Mouse (Mus musculus) olfactory bulb, adult 2 months (tissue): ENCODE results near the gene Stard9. TPM values are rescaled to one million over a fixed set of nuclear protein-coding genes. Genes with fewer than 3 reads are reported as not detected.
A peak's percentile ranks its signal among the peaks of the same experiment; 100 is the strongest.

Experiments
- H3K27ac ChIP-seq: fragments of 200-500 bp; 2 replicates; pipeline ENCODE4 v1.5.1; 2012; ENCODE audit warnings: low read depth, low read length; ENCODE audit not compliant: insufficient read depth
- H3K4me1 ChIP-seq: fragments of 200-500 bp; 2 replicates; pipeline ENCODE4 v1.6.1; 2012; ENCODE audit warnings: low read length; ENCODE audit not compliant: control insufficient read depth, insufficient read depth
- H3K4me3 ChIP-seq: fragments of 200-500 bp; 2 replicates; pipeline ENCODE4 v1.5.1; 2012; ENCODE audit warnings: mild to moderate bottlenecking, low read depth, low read length, moderate library complexity; ENCODE audit not compliant: insufficient read depth
- CTCF ChIP-seq: fragments of 200-500 bp; IDR thresholded peaks from 2 replicates; pipeline ENCODE4 v1.5.1; 2012; ENCODE audit warnings: low read depth, mild to moderate bottlenecking, low read length, moderate library complexity; ENCODE audit not compliant: insufficient read depth
- POLR2A ChIP-seq: fragments of 200-500 bp; IDR thresholded peaks from 2 replicates; pipeline ENCODE4 v1.6.1; 2012; ENCODE audit warnings: mild to moderate bottlenecking, low read depth, low read length, moderate library complexity; ENCODE audit not compliant: insufficient read depth
- WGBS: fragments of 180-500 bp; shearing (Covaris S2); methylation state at CpG from one replicate; pipeline ENCODE4 v1.1.7; 2018; 5-methylcytosine and 5-hydroxymethylcytosine counted together
- polyA plus RNA-seq: library from polyadenylated mRNA; stranded (reverse); fragments of >200 nt; gene quantifications from 2 replicates; pipeline ENCODE4 v1.2.4, GENCODE M21; 2012; ENCODE audit warnings: low replicate concordance; ENCODE audit not compliant: missing spikeins, insufficient read depth, insufficient read length

Stard9 gene
- polyA plus RNA-seq, 1 experiment = not detected

- 100% methylated on average over 1 of the region's 1 CpGs for WGBS
- H3K4me1 ChIP-seq = no peaks in the 10 kb centered on the region
- no peak overlapping the region for H3K27ac ChIP-seq
- no peak for TF ChIP-seq CTCF
- no peak for TF ChIP-seq POLR2A
- no peak overlapping the region for H3K4me3 ChIP-seq
These were observed 9.4 kb upstream of the Stard9 start for GRCm38 (mm10) chr2:120619538-120619937.

- TF ChIP-seq CTCF (no peak), POLR2A (no peak)
- Histone ChIP-seq H3K27ac (no peak overlapping the region), H3K4me1 (no peaks in the 10 kb centered on the region), H3K4me3 (no peak overlapping the region)
These were observed 6.0 kb upstream of the Stard9 start for GRCm38 (mm10) chr2:120622920-120623319.

GRCm38 (mm10) chr2:120628076-120628865 lies 650 bp upstream of the Stard9 start:
- no peaks in the 10 kb centered on the region for H3K4me1 ChIP-seq
- TF ChIP-seq POLR2A = no peak
- no peak for TF ChIP-seq CTCF
- H3K4me3 ChIP-seq = no peak overlapping the region
- WGBS = 21% methylated on average over 10 of the region's 10 CpGs
- no peak overlapping the region for H3K27ac ChIP-seq

GRCm38 (mm10) chr2:120630246-120630645 lies 1.3 kb downstream of the Stard9 start:
- TF ChIP-seq POLR2A (no peak), CTCF (no peak)
- Histone ChIP-seq H3K4me3 (no peak overlapping the region), H3K4me1 (no peaks in the 10 kb centered on the region), H3K27ac (0 out of 2 replicates have a peak overlapping the region, but pooled peaks have one; percentile 31)
- 67% methylated on average over 2 of the region's 2 CpGs for WGBS

- H3K4me1 ChIP-seq = no peaks in the 10 kb centered on the region
- no peak overlapping the region for H3K4me3 ChIP-seq
- TF ChIP-seq CTCF (no peak), POLR2A (no peak)
- 0 out of 2 replicates have a peak overlapping the region, but pooled peaks have one; percentile 31 for H3K27ac ChIP-seq
- 49% methylated on average over 2 of the region's 2 CpGs for WGBS
These were observed 1.7 kb downstream of the Stard9 start for GRCm38 (mm10) chr2:120630655-120631054.

GRCm38 (mm10) chr2:120631521-120631920 lies 2.6 kb downstream of the Stard9 start:
- WGBS = 83% methylated on average over 2 of the region's 2 CpGs
- no peak overlapping the region for H3K4me3 ChIP-seq
- H3K27ac ChIP-seq = no peak overlapping the region
- H3K4me1 ChIP-seq = no peaks in the 10 kb centered on the region
- no peak for TF ChIP-seq POLR2A
- TF ChIP-seq CTCF = no peak

- no peak overlapping the region for H3K27ac ChIP-seq
- no peak overlapping the region for H3K4me3 ChIP-seq
- no peaks in the 10 kb centered on the region for H3K4me1 ChIP-seq
- WGBS = 71% methylated on average over 4 of the region's 4 CpGs
- TF ChIP-seq CTCF (no peak), POLR2A (no peak)
These were observed 3.0 kb downstream of the Stard9 start for GRCm38 (mm10) chr2:120631957-120632356.

GRCm38 (mm10) chr2:120640835-120641234 lies 11.9 kb downstream of the Stard9 start:
- Histone ChIP-seq H3K4me1 (no peaks in the 10 kb centered on the region), H3K4me3 (no peak overlapping the region), H3K27ac (no peak overlapping the region)
- TF ChIP-seq CTCF (no peak), POLR2A (no peak)
- WGBS = 84% methylated on average over 8 of the region's 8 CpGs

- no peak overlapping the region for H3K4me3 ChIP-seq
- H3K27ac ChIP-seq = no peak overlapping the region
- 30% methylated on average over 7 of the region's 7 CpGs for WGBS
- no peaks in the 10 kb centered on the region for H3K4me1 ChIP-seq
- TF ChIP-seq CTCF = no peak
- TF ChIP-seq POLR2A = no peak
These were observed 14.9 kb downstream of the Stard9 start for GRCm38 (mm10) chr2:120643836-120644235.
